Mouse (Mus musculus): ENCODE measurements around the gene Pitpnc1.

DNA sequence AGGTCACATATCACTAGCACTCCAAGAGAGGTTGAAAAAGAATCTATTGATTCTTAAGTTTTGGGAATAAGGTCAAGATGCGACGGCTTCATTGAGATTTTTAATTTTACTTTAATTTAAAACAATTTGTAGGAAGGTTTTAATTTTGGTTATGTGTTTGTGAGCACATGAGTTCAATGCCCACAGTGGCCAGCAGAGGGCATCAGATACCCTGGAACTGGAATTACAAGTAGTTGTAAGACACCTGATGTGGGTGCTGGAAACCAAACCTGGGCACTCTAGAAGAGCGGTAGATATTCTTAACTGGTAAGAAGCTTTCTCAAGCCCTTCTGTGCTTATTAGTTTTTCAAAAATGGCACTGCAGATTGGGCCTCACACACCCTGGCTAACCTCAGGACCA, 203.0 kb downstream of the Pitpnc1 start:
- TF ChIP-seq CTCF (IDR thresholded peaks at IDR 0.05; ENCODE audit: low read depth) (peak; percentile 50), EP300 (IDR thresholded peaks at IDR 0.05; ENCODE audit: low read depth) (no peak)
